Mouse (Mus musculus) forelimb bud, embryonic 11.5 days (tissue): ENCODE results near the gene Rps27l.

ENCODE experiments used
- DNase-seq: peaks from one replicate; pipeline ENCODE4 v3.0.0-alpha.2; 2012; ENCODE audit warnings: low read depth, low spot score

Gene Rps27l

GRCm38 (mm10) chr9:66982085-66982484, 36.2 kb downstream of the Rps27l start:
- no peak for DNase-seq

GRCm38 (mm10) chr9:66985377-66985776, 39.5 kb downstream of the Rps27l start:
- DNase-seq: no peak

GRCm38 (mm10) chr9:66988198-66988887, 42.5 kb downstream of the Rps27l start:
- DNase-seq: no peak

- no peak for DNase-seq
Measured at GRCm38 (mm10) chr9:66988888-66989414, 43.1 kb downstream of the Rps27l start.

GRCm38 (mm10) chr9:66989581-66989980, 43.7 kb downstream of the Rps27l start:
- DNase-seq: no peak

- DNase-seq: no peak
Measured at GRCm38 (mm10) chr9:66990046-66990445, 44.2 kb downstream of the Rps27l start.

GRCm38 (mm10) chr9:66991021-66991749, 45.3 kb downstream of the Rps27l start:
- DNase-seq: no peak

GRCm38 (mm10) chr9:66991750-66992410, 46.0 kb downstream of the Rps27l start:
- DNase-seq: no peak
